Mouse (Mus musculus): ENCODE results near the gene Tekt1. TPM values are rescaled to one million over a fixed set of nuclear protein-coding genes. Genes with fewer than 3 reads are reported as not detected.

Tekt1 gene
- polyA plus RNA-seq, 1 experiment from 2014 or later = 5.6 TPM

- Histone ChIP-seq H3K27me3 (no peaks in the 10 kb centered on the region), H3K4me2 (no peak overlapping the region), H3K9ac (no peak overlapping the region), H3K27ac (peak overlapping the region; percentile 94), H3K4me3 (replicated peaks) (no peak overlapping the region), H3K36me3 (peaks cover 31% of the 10 kb centered on the region), H3K9me3 (replicated peaks) (no peaks in the 10 kb centered on the region), H3K4me1 (peaks cover 88% of the 10 kb centered on the region)
- WGBS = 83% methylated on average over 12 of the region's 12 CpGs
- ATAC-seq (replicated peaks; ENCODE audit: low FRiP score) = no peak
Observed at GRCm38 (mm10) chr11:72402969-72403368, 40.7 kb upstream of the Tekt1 start.

GRCm38 (mm10) chr11:72402017-72402416 lies 39.8 kb upstream of the Tekt1 start:
- H3K4me3 ChIP-seq (replicated peaks) = no peak overlapping the region
- no peaks in the 10 kb centered on the region for H3K27me3 ChIP-seq
- no peak overlapping the region for H3K9ac ChIP-seq
- H3K27ac ChIP-seq = peak overlapping the region; percentile 94
- H3K4me1 ChIP-seq = peaks cover 87% of the 10 kb centered on the region
- H3K9me3 ChIP-seq (replicated peaks) = no peaks in the 10 kb centered on the region
- H3K36me3 ChIP-seq = peaks cover 40% of the 10 kb centered on the region
- H3K4me2 ChIP-seq = peak overlapping the region; percentile 41
- WGBS = 20% methylated on average over 5 of the region's 5 CpGs
- peak; percentile 72 for ATAC-seq (replicated peaks; ENCODE audit: low FRiP score)

- Histone ChIP-seq H3K27ac (peak overlapping the region; percentile 94), H3K4me3 (replicated peaks) (no peak overlapping the region; the same call in 1 of the 2 replicates)
- peak; percentile 80 for ATAC-seq (replicated peaks; ENCODE audit: low FRiP score)
Observed at GRCm38 (mm10) chr11:72401068-72401467, 38.8 kb upstream of the Tekt1 start.

GRCm38 (mm10) chr11:72397811-72398525 lies 35.7 kb upstream of the Tekt1 start:
- Histone ChIP-seq H3K9me3 (replicated peaks) (no peaks in the 10 kb centered on the region), H3K4me1 (peaks cover 82% of the 10 kb centered on the region), H3K36me3 (peaks cover 48% of the 10 kb centered on the region), H3K4me2 (no peak overlapping the region), H3K27ac (no peak overlapping the region), H3K9ac (no peak overlapping the region), H3K27me3 (no peaks in the 10 kb centered on the region), H3K4me3 (replicated peaks) (no peak overlapping the region)
- WGBS = 87% methylated on average over 8 of the region's 8 CpGs
- ATAC-seq (replicated peaks; ENCODE audit: low FRiP score) = no peak

More at GRCm38 (mm10) chr11:72401068-72401467, 38.8 kb upstream of the Tekt1 start:
- peaks cover 87% of the 10 kb centered on the region for H3K4me1 ChIP-seq
- H3K4me2 ChIP-seq = peak overlapping the region; percentile 41
- H3K27me3 ChIP-seq = no peaks in the 10 kb centered on the region
- H3K9ac ChIP-seq = peak overlapping the region; percentile 21; the same call in 1 of the 2 replicates
- no peaks in the 10 kb centered on the region for H3K9me3 ChIP-seq (replicated peaks)
- 44% methylated on average over 12 of the region's 12 CpGs for WGBS
- peaks cover 48% of the 10 kb centered on the region for H3K36me3 ChIP-seq

GRCm38 (mm10) chr11:72397072-72397471 lies 34.8 kb upstream of the Tekt1 start:
- Histone ChIP-seq H3K4me1 (peaks cover 73% of the 10 kb centered on the region), H3K9me3 (replicated peaks) (no peaks in the 10 kb centered on the region), H3K4me3 (replicated peaks) (no peak overlapping the region), H3K4me2 (no peak overlapping the region), H3K36me3 (peaks cover 52% of the 10 kb centered on the region), H3K27me3 (no peaks in the 10 kb centered on the region), H3K9ac (no peak overlapping the region), H3K27ac (0 out of 2 replicates have a peak overlapping the region, but pooled peaks have one; percentile 20)
- no peak for ATAC-seq (replicated peaks; ENCODE audit: low FRiP score)
- WGBS = 67% methylated on average over 10 of the region's 10 CpGs

- no peak overlapping the region; the same call in 1 of the 2 replicates for H3K27ac ChIP-seq
- no peaks in the 10 kb centered on the region for H3K9me3 ChIP-seq (replicated peaks)
- ATAC-seq (replicated peaks; ENCODE audit: low FRiP score) = no peak
- no peak overlapping the region for H3K4me3 ChIP-seq (replicated peaks)
- H3K4me1 ChIP-seq = peaks cover 69% of the 10 kb centered on the region
- H3K9ac ChIP-seq = no peak overlapping the region
- H3K36me3 ChIP-seq = peaks cover 52% of the 10 kb centered on the region
- WGBS = 65% methylated on average over 7 of the region's 7 CpGs
- no peaks in the 10 kb centered on the region for H3K27me3 ChIP-seq
- H3K4me2 ChIP-seq = no peak overlapping the region
Observed at GRCm38 (mm10) chr11:72396621-72397020, 34.4 kb upstream of the Tekt1 start.

GRCm38 (mm10) chr11:72395652-72396051 lies 33.4 kb upstream of the Tekt1 start:
- no peak overlapping the region for H3K4me3 ChIP-seq (replicated peaks)
- ATAC-seq (replicated peaks; ENCODE audit: low FRiP score) = no peak
- no peaks in the 10 kb centered on the region for H3K9me3 ChIP-seq (replicated peaks)
- no peak overlapping the region for H3K27ac ChIP-seq
- 62% methylated on average over 6 of the region's 6 CpGs for WGBS
- no peak overlapping the region for H3K4me2 ChIP-seq
- H3K9ac ChIP-seq = no peak overlapping the region
- H3K36me3 ChIP-seq = peaks cover 57% of the 10 kb centered on the region
- no peaks in the 10 kb centered on the region for H3K27me3 ChIP-seq
- peaks cover 59% of the 10 kb centered on the region for H3K4me1 ChIP-seq

- H3K27me3 ChIP-seq = no peaks in the 10 kb centered on the region
Observed at GRCm38 (mm10) chr11:72394694-72395093, 32.5 kb upstream of the Tekt1 start.

GRCm38 (mm10) chr11:72393669-72394068 lies 31.4 kb upstream of the Tekt1 start:
- no peak overlapping the region for H3K9ac ChIP-seq
- peaks cover 53% of the 10 kb centered on the region for H3K36me3 ChIP-seq
- peaks cover 43% of the 10 kb centered on the region for H3K4me1 ChIP-seq
- peak overlapping the region; percentile 58; the same call in 1 of the 2 replicates for H3K27ac ChIP-seq
- H3K4me2 ChIP-seq = no peak overlapping the region
- H3K27me3 ChIP-seq = no peaks in the 10 kb centered on the region
- WGBS = 34% methylated on average over 5 of the region's 5 CpGs
- H3K9me3 ChIP-seq (replicated peaks) = no peaks in the 10 kb centered on the region
- H3K4me3 ChIP-seq (replicated peaks) = no peak overlapping the region
- no peak for ATAC-seq (replicated peaks; ENCODE audit: low FRiP score)

More at GRCm38 (mm10) chr11:72394694-72395093, 32.5 kb upstream of the Tekt1 start:
- H3K4me1 ChIP-seq = peaks cover 50% of the 10 kb centered on the region
- no peak overlapping the region for H3K4me3 ChIP-seq (replicated peaks)
- peaks cover 57% of the 10 kb centered on the region for H3K36me3 ChIP-seq
- H3K9me3 ChIP-seq (replicated peaks) = no peaks in the 10 kb centered on the region
- 59% methylated on average over 2 of the region's 2 CpGs for WGBS
- no peak overlapping the region for H3K9ac ChIP-seq
- H3K4me2 ChIP-seq = no peak overlapping the region
- 0 out of 2 replicates have a peak, but pooled peaks have one; percentile 34 for ATAC-seq (replicated peaks; ENCODE audit: low FRiP score)
- H3K27ac ChIP-seq = no peak overlapping the region

- H3K4me2 ChIP-seq = no peak overlapping the region
- H3K9me3 ChIP-seq (replicated peaks) = no peaks in the 10 kb centered on the region
- 72% methylated on average over 3 of the region's 3 CpGs for WGBS
- H3K4me1 ChIP-seq = peaks cover 43% of the 10 kb centered on the region
- peaks cover 57% of the 10 kb centered on the region for H3K36me3 ChIP-seq
- ATAC-seq (replicated peaks; ENCODE audit: low FRiP score) = no peak
- peak overlapping the region; percentile 58; the same call in 1 of the 2 replicates for H3K27ac ChIP-seq
- no peak overlapping the region for H3K9ac ChIP-seq
- H3K27me3 ChIP-seq = no peaks in the 10 kb centered on the region
- H3K4me3 ChIP-seq (replicated peaks) = no peak overlapping the region
Observed at GRCm38 (mm10) chr11:72393243-72393642, 31.0 kb upstream of the Tekt1 start.

- H3K4me1 ChIP-seq = peaks cover 26% of the 10 kb centered on the region
- H3K27ac ChIP-seq = no peak overlapping the region
- WGBS = 90% methylated on average over 13 of the region's 13 CpGs
- H3K4me3 ChIP-seq (replicated peaks) = no peak overlapping the region
- H3K9me3 ChIP-seq (replicated peaks) = no peaks in the 10 kb centered on the region
- H3K9ac ChIP-seq = no peak overlapping the region
- no peak overlapping the region for H3K4me2 ChIP-seq
- H3K36me3 ChIP-seq = peaks cover 45% of the 10 kb centered on the region
- H3K27me3 ChIP-seq = no peaks in the 10 kb centered on the region
- ATAC-seq (replicated peaks; ENCODE audit: low FRiP score) = no peak
Observed at GRCm38 (mm10) chr11:72391181-72391580, 28.9 kb upstream of the Tekt1 start.

GRCm38 (mm10) chr11:72389407-72390142 lies 27.3 kb upstream of the Tekt1 start:
- Histone ChIP-seq H3K27ac (no peak overlapping the region), H3K4me3 (replicated peaks) (no peak overlapping the region), H3K4me1 (peaks cover 13% of the 10 kb centered on the region), H3K9ac (no peak overlapping the region), H3K27me3 (no peaks in the 10 kb centered on the region), H3K36me3 (peaks cover 45% of the 10 kb centered on the region), H3K4me2 (no peak overlapping the region), H3K9me3 (replicated peaks) (no peaks in the 10 kb centered on the region)
- no peak for ATAC-seq (replicated peaks; ENCODE audit: low FRiP score)
- 89% methylated on average over 7 of the region's 7 CpGs for WGBS
